Comparison of ENCODE assay signal across 15 mouse cellular contexts in the genomic region with DNA sequence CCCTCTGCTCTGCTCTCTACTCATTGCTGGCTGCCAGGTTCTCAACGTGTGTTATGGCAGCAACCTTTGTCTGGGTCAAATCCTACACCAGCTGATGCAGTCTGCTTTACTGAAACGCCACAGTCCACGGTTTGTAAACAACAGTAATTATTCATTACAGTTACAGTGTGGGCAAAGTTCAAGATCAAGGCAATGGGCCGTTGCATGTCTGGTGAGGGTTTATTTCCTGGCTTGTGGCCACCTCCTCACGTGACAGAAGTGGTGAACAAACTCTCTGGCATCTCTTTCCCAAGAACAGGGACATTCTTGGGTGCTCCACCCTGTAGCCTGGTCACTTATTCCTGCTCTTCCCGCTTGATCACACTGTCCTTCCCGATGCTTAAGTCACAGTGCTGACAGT.
A peak's percentile ranks its signal among the peaks of the same experiment; 100 is the strongest.
DNase-seq lines count a peak whose midpoint lies in the region; ATAC-seq and TF ChIP-seq lines count a peak whose summit lies in the region.
"Had no signal": no experiment of that assay in that cellular context is flagged by ENCODE, and none has a peak within 500 bp of the region (broad histone marks: within the 10 kb centered on the region; RNA-seq: fewer than 3 reads in every experiment).

No protein-coding gene starts in this region.

- peak; percentile 12 for DNase-seq in lung, postnatal 0 days (ENCODE audit: low spot score)
- no peak for DNase-seq in lung, postnatal 25 days (ENCODE audit: low spot score)
- peak; percentile 45 for DNase-seq in adrenal gland, adult 8-10 months
- DNase-seq in kidney, adult 2 months = peak; percentile 94
- DNase-seq in large intestine, adult 2 months (ENCODE audit: low read depth, low spot score) = peak; percentile 46
- no peak for DNase-seq in spleen, postnatal 14 days (ENCODE audit: low spot score in 2 of 2)
- no peak for DNase-seq in midbrain, postnatal 0 days (ENCODE audit: low spot score)
- no peak for DNase-seq in thymus, postnatal 14 days
- DNase-seq: cerebellum, adult 9-10 months; gastrocnemius, postnatal 10 days; right cerebral cortex, adult 18-20 months had no signal

- H3K27me3 ChIP-seq in lung, postnatal 0 days (replicated peaks; ENCODE audit: insufficient read depth, low read length) = no peaks in the 10 kb centered on the region
- no peaks in the 10 kb centered on the region for H3K27me3 ChIP-seq in kidney, adult 2 months (replicated peaks; ENCODE audit: control insufficient read depth, insufficient read depth, low read length)
- H3K27me3 ChIP-seq in midbrain, postnatal 0 days (ENCODE audit: insufficient read depth, low read length) = no peaks in the 10 kb centered on the region
- H3K27me3 ChIP-seq: CH12.LX; liver, embryonic 12.5 days; neural tube, embryonic 15.5 days had no signal

- H3K36me3 ChIP-seq in lung, postnatal 0 days (ENCODE audit: insufficient read depth, low read length) = no peaks in the 10 kb centered on the region
- H3K36me3 ChIP-seq in kidney, adult 2 months (ENCODE audit: control insufficient read depth, insufficient read depth, low read length) = no peaks in the 10 kb centered on the region
- no peaks in the 10 kb centered on the region for H3K36me3 ChIP-seq in midbrain, postnatal 0 days (ENCODE audit: insufficient read depth, low read length)
- H3K36me3 ChIP-seq: liver, embryonic 12.5 days; neural tube, embryonic 15.5 days had no signal

- TF ChIP-seq POLR2A in kidney, adult 2 months (IDR thresholded peaks at IDR 0.05; ENCODE audit: low read depth, low read length) = no peak

- no peaks in the 10 kb centered on the region for H3K9me3 ChIP-seq in lung, postnatal 0 days (ENCODE audit: low read length)
- no peaks in the 10 kb centered on the region for H3K9me3 ChIP-seq in midbrain, postnatal 0 days (ENCODE audit: low read length)
- H3K9me3 ChIP-seq: liver, embryonic 12.5 days; neural tube, embryonic 15.5 days had no signal

- TF ChIP-seq CTCF in lung, postnatal 0 days (IDR thresholded peaks at IDR 0.05) = no peak
- no peak for TF ChIP-seq CTCF in kidney, adult 2 months (conservative IDR thresholded peaks at IDR 0.05; ENCODE audit: insufficient read depth, insufficient read length, low read depth, low read length)
- no peak for TF ChIP-seq CTCF in midbrain, postnatal 0 days (IDR thresholded peaks at IDR 0.05)

- WGBS in lung, postnatal 0 days = 50% methylated on average over 7 of the region's 7 CpGs
- WGBS in kidney, adult 2 months = 29% methylated on average over 7 of the region's 7 CpGs
- 19% methylated on average over 7 of the region's 7 CpGs for WGBS in large intestine, adult 2 months
- 78% methylated on average over 7 of the region's 7 CpGs for WGBS in midbrain, postnatal 0 days

- ATAC-seq in lung, postnatal 0 days = no peak
- ATAC-seq in midbrain, postnatal 0 days (ENCODE audit: low FRiP score) = no peak
- ATAC-seq: liver, embryonic 12.5 days had no signal

- H3K4me3 ChIP-seq in lung, postnatal 0 days (ENCODE audit: low read depth, low read length) = no peak overlapping the region
- no peak overlapping the region for H3K4me3 ChIP-seq in kidney, adult 2 months (ENCODE audit: insufficient read depth, low read depth, low read length)
- no peak overlapping the region for H3K4me3 ChIP-seq in midbrain, postnatal 0 days (ENCODE audit: low read depth, low read length)
- H3K4me3 ChIP-seq: liver, embryonic 12.5 days; neural tube, embryonic 15.5 days had no signal

- no peak overlapping the region for H3K27ac ChIP-seq in lung, postnatal 0 days (ENCODE audit: low read length)
- peak overlapping the region; percentile 91 for H3K27ac ChIP-seq in kidney, adult 2 months (ENCODE audit: insufficient read depth, low read depth, low read length)
- H3K27ac ChIP-seq in midbrain, postnatal 0 days (ENCODE audit: low read depth, low read length) = no peak overlapping the region
- H3K27ac ChIP-seq: liver, embryonic 12.5 days; neural tube, embryonic 15.5 days had no signal

- no peak overlapping the region for H3K4me2 ChIP-seq in lung, postnatal 0 days (replicated peaks; ENCODE audit: low read depth, low read length)
- H3K4me2 ChIP-seq in midbrain, postnatal 0 days (ENCODE audit: low read depth, low read length, poor library complexity, severe bottlenecking) = no peak overlapping the region
- H3K4me2 ChIP-seq: heart, embryonic 11.5 days; liver, embryonic 12.5 days; neural tube, embryonic 15.5 days had no signal

- no peak overlapping the region for H3K9ac ChIP-seq in lung, postnatal 0 days (replicated peaks; ENCODE audit: low read depth)
- no peak overlapping the region for H3K9ac ChIP-seq in midbrain, postnatal 0 days (replicated peaks; ENCODE audit: low read length, poor library complexity, severe bottlenecking)
- H3K9ac ChIP-seq: liver, embryonic 12.5 days; neural tube, embryonic 15.5 days had no signal

- TF ChIP-seq EP300 in lung, postnatal 0 days (IDR thresholded peaks at IDR 0.05) = no peak

- no peaks in the 10 kb centered on the region for H3K4me1 ChIP-seq in lung, postnatal 0 days (ENCODE audit: insufficient read depth, low read depth, low read length)
- peaks cover 8% of the 10 kb centered on the region for H3K4me1 ChIP-seq in kidney, adult 2 months (ENCODE audit: control insufficient read depth, insufficient read depth, low read length)
- H3K4me1 ChIP-seq in midbrain, postnatal 0 days (ENCODE audit: insufficient read depth, low read length) = no peaks in the 10 kb centered on the region
- H3K4me1 ChIP-seq: liver, embryonic 12.5 days; neural tube, embryonic 15.5 days had no signal

Comparison
In these comparisons a context has a peak if more than half of its experiments do, and no peak if none do; other contexts are left out.
1. DNase-seq: peak in lung, postnatal 0 days (single experiment), adrenal gland, adult 8-10 months (single experiment), kidney, adult 2 months (single experiment) and large intestine, adult 2 months (single experiment); none in lung, postnatal 25 days (single experiment), spleen, postnatal 14 days (0 of 2), midbrain, postnatal 0 days (single experiment) and thymus, postnatal 14 days (single experiment).